12 mouse cellular contexts compared by ENCODE assay signal in genomic region chr11:30281096-30281495, GRCm38 (mm10).
"Had no signal": no experiment of that assay in that cellular context is flagged by ENCODE, and none has a peak within 500 bp of the region (broad histone marks: within the 10 kb centered on the region; RNA-seq: fewer than 3 reads in every experiment).

No protein-coding gene starts in this region.

- H3K4me3 ChIP-seq: intestine, embryonic 15.5 days; limb, embryonic 15.5 days; liver, embryonic 12.5 days; lung, embryonic 15.5 days; midbrain, embryonic 13.5 days; myocyte; neural tube, embryonic 15.5 days had no signal

- H3K36me3 ChIP-seq: intestine, embryonic 15.5 days; limb, embryonic 15.5 days; liver, embryonic 12.5 days; lung, embryonic 15.5 days; midbrain, embryonic 13.5 days; neural tube, embryonic 15.5 days had no signal

- H3K4me2 ChIP-seq: intestine, embryonic 15.5 days; limb, embryonic 15.5 days; liver, embryonic 12.5 days; lung, embryonic 15.5 days; midbrain, embryonic 13.5 days; neural tube, embryonic 15.5 days had no signal

- H3K9me3 ChIP-seq: intestine, embryonic 15.5 days; limb, embryonic 15.5 days; liver, embryonic 12.5 days; lung, embryonic 15.5 days; midbrain, embryonic 13.5 days; neural tube, embryonic 15.5 days had no signal

- H3K9ac ChIP-seq: intestine, embryonic 15.5 days; limb, embryonic 15.5 days; liver, embryonic 12.5 days; lung, embryonic 15.5 days; midbrain, embryonic 13.5 days; neural tube, embryonic 15.5 days had no signal

- H3K27me3 ChIP-seq: intestine, embryonic 15.5 days; limb, embryonic 15.5 days; liver, embryonic 12.5 days; lung, embryonic 15.5 days; midbrain, embryonic 13.5 days; neural tube, embryonic 15.5 days had no signal

- H3K4me1 ChIP-seq: intestine, embryonic 15.5 days; limb, embryonic 15.5 days; liver, embryonic 12.5 days; midbrain, embryonic 13.5 days; neural tube, embryonic 15.5 days had no signal

- ATAC-seq: intestine, embryonic 15.5 days; liver, embryonic 12.5 days; midbrain, embryonic 13.5 days had no signal

- H3K27ac ChIP-seq: intestine, embryonic 15.5 days; limb, embryonic 15.5 days; liver, embryonic 12.5 days; lung, embryonic 15.5 days; midbrain, embryonic 13.5 days; neural tube, embryonic 15.5 days had no signal

- DNase-seq: layer of hippocampus, adult 9-11 months; layer of hippocampus, postnatal 36 days; right cerebral cortex, adult 18-20 months; right cerebral cortex, postnatal 25 days; thymus, postnatal 36 days had no signal
